Mouse (Mus musculus) heart, adult 2 months (tissue): ENCODE measurements around the gene A230050P20Rik. TPM values are rescaled to one million over a fixed set of nuclear protein-coding genes. Genes with fewer than 3 reads are reported as not detected.
"Not testable (repeated sequence)": the region's sequence is repeated elsewhere in the genome, so short reads cannot be mapped to it uniquely, and the experiment has no call there.

Source experiments
- DNase-seq, 2 experiments: peaks; one replicate each; pipeline ENCODE4 v3.0.0; 2021
- H3K27ac ChIP-seq: fragments of 200-600 bp; 2 replicates; pipeline ENCODE4 v1.8.1; 2022
- H3K27me3 ChIP-seq: fragments of 200-500 bp; 2 replicates; pipeline ENCODE4 v1.6.1; 2012; ENCODE audit warnings: mild to moderate bottlenecking, low read length, inconsistent platforms, mixed read lengths; ENCODE audit not compliant: control insufficient read depth, insufficient read depth
- H3K36me3 ChIP-seq: fragments of 200-500 bp; 2 replicates; pipeline ENCODE4 v1.6.1; 2012; ENCODE audit warnings: low read length, inconsistent platforms; ENCODE audit not compliant: control insufficient read depth, insufficient read depth
- H3K4me1 ChIP-seq: fragments of 200-500 bp; 2 replicates; pipeline ENCODE4 v1.6.1; 2011; ENCODE audit warnings: low read length; ENCODE audit not compliant: control insufficient read depth, insufficient read depth
- H3K4me3 ChIP-seq: fragments of 200-600 bp; 2 replicates; pipeline ENCODE4 v1.8.1; 2022
- H3K79me2 ChIP-seq: fragments of 200-500 bp; replicated peaks from 2 replicates; pipeline ENCODE4 v1.6.1; 2012; ENCODE audit warnings: mild to moderate bottlenecking, inconsistent platforms, low read length, moderate library complexity, mixed read lengths; ENCODE audit not compliant: control insufficient read depth, insufficient read depth
- H3K9ac ChIP-seq: fragments of 200-500 bp; 2 replicates; pipeline ENCODE4 v1.6.1; 2012; ENCODE audit warnings: low read depth, mild to moderate bottlenecking, control low read depth, inconsistent platforms, low read length, mixed read lengths
- CTCF ChIP-seq: fragments of 200-600 bp; IDR thresholded peaks from 2 replicates; pipeline ENCODE4 v1.8.1; 2022; ENCODE audit warnings: antibody characterized with exemption, mild to moderate bottlenecking, moderate library complexity
- EP300 ChIP-seq: fragments of 200-500 bp; IDR thresholded peaks from 2 replicates; pipeline ENCODE4 v1.6.1; 2011; ENCODE audit warnings: low read depth, low read length, control low read depth; ENCODE audit not compliant: insufficient read depth
- POLR2A ChIP-seq: fragments of 200-500 bp; IDR thresholded peaks from 2 replicates; pipeline ENCODE4 v1.6.1; 2011; ENCODE audit warnings: mild to moderate bottlenecking, low read depth, low read length, control low read depth; ENCODE audit not compliant: insufficient read depth
- WGBS: fragments of 180-500 bp; shearing (Covaris S2); methylation state at CpG from one replicate; pipeline ENCODE4 v1.1.7; 2018; 5-methylcytosine and 5-hydroxymethylcytosine counted together
- intact Hi-C: fragments of 180-260 bp; cut with DNase I; formaldehyde crosslinking; loops from one replicate; pipeline ENCODE4 v1.15.1; 2025
- polyA plus RNA-seq: library from polyadenylated mRNA; depleted of rRNA; stranded (reverse); fragments of >200 nt; gene quantifications from 2 replicates; pipeline ENCODE4 v1.2.3, GENCODE M21; 2012
- total RNA-seq, 2 experiments: library from RNA; stranded (reverse); gene quantifications; 2 replicates each; pipeline ENCODE4 v1.2.3; 2021

The A230050P20Rik gene
- total and polyA plus RNA-seq, 3 experiments, result 3.9 to 21.2 (median 4.3) TPM

DNA sequence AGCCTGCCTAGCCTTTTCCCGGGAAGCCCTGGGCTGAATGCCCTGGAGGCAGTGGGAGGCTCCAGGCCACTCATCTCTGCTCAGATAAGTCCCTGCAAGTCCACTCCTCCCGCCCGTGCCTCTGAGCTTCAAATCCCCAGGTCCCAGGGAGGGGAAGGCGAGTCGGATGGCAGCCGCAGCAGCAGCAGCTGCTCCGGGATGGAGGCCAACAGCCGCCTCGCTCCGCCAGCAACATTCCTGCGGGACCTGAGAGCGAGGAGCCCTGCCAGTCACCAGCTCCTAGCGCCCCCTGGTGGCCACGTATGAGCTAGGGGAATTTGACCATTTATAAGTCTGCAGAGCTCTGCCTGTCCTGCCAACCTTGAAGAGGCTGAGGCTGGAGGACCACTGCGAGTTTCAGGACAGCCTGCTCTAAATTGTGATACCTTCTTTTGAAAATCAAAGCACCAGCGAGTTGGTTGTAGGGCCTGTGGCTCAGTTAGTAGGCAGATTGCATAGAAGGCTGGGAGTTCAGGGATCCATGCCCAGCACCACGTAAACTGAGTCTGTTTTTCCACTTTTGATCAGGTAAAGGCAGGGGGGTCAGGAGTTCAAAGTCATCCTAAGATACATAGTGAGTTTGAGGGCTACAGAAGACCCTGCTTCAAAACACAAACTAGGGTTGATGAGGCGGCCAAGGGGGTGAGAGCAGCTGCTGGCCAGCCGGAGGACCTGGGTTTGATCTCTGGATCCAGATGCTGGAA lies 37.4 kb upstream of the A230050P20Rik start:
- TF ChIP-seq EP300 (peak; percentile 87), CTCF (peak; percentile 100; the same call in 1 of the 2 replicates), POLR2A (no peak)
- Histone ChIP-seq H3K36me3 (no peaks in the 10 kb centered on the region), H3K27me3 (0 out of 2 replicates have a peak, but pooled peaks cover 2% of the 10 kb centered on the region), H3K4me3 (no peak overlapping the region), H3K9ac (no peak overlapping the region), H3K4me1 (no peaks in the 10 kb centered on the region; the same call in 1 of the 2 replicates), H3K79me2 (no peaks in the 10 kb centered on the region), H3K27ac (no peak overlapping the region)
- 15% methylated on average over 19 of the region's 19 CpGs for WGBS
- intact Hi-C loops, result loop anchor here (1.0 to 5.0 kb wide), 4 partner anchors 26 to 169 kb away; no protein-coding TSS in a partner anchor
- DNase-seq, result peak; percentile 94 to 97

DNA sequence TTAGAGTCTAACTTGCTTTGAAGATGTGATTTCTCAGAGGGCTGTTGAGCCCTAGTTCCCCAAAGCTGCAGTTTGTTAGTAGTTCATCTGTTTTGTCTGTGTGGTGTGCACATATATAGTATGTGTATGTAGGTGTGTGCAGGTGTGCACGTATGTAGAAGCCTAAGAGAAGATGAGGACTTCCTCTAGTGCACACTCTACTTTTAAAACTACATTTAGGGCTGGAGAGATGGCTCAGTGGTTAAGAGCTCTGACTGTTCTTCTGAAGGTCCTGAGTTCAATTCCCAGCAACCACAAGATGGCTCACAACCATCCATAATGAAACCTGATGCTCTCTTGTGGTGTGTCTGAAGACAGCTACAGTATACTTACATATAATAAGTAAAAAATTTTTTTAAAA lies 33.6 kb upstream of the A230050P20Rik start:
- H3K79me2 ChIP-seq, result no peaks in the 10 kb centered on the region
- WGBS, result 67% methylated on average over 1 of the region's 1 CpGs
- DNase-seq, result no peak
- TF ChIP-seq EP300, result no peak
- H3K27me3 ChIP-seq, result no peaks in the 10 kb centered on the region
- no peak overlapping the region for H3K27ac ChIP-seq
- no peaks in the 10 kb centered on the region for H3K36me3 ChIP-seq
- intact Hi-C loops, result loop anchor here (5.0 kb wide), 2 partner anchors 78 to 173 kb away; no protein-coding TSS in a partner anchor
- no peak overlapping the region for H3K9ac ChIP-seq
- no peaks in the 10 kb centered on the region; the same call in 1 of the 2 replicates for H3K4me1 ChIP-seq
- no peak overlapping the region for H3K4me3 ChIP-seq

DNA sequence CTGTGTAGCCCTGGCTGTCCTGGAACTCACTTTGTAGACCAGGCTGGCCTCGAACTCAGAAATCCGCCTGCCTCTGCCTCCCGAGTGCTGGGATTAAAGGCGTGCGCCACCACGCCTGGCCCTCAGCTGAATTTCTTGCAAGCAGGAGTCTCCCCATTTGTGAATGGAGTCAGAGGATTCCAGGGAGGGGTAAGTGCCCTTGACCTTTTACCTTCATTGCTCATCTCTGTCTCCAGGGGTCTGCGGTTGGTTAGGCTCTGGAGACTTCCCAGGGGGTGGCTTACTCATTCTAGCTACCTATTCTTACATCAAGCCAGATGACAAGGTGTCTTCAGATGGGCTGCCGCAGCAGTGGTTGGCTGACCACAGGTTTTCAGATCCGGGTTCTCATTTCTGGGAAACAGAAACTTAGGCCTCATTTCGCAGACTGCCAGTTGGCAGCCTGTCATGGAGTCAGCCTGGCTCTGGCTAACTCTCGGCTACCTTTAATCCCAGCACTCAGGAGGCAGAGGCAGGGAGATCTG lies 32.9 kb upstream of the A230050P20Rik start:
- H3K27me3 ChIP-seq, DNase-seq, intact Hi-C loops, H3K4me3 ChIP-seq, H3K9ac ChIP-seq, H3K4me1 ChIP-seq, H3K79me2 ChIP-seq, H3K36me3 ChIP-seq, H3K27ac ChIP-seq: not testable (repeated sequence)
- WGBS, result 83% methylated on average over 11 of the region's 11 CpGs

GRCm38 (mm10) chr9:20837184-20837947 lies 31.1 kb upstream of the A230050P20Rik start:
- Histone ChIP-seq H3K4me3 (no peak overlapping the region), H3K4me1 (no peaks in the 10 kb centered on the region), H3K79me2 (no peaks in the 10 kb centered on the region), H3K27me3 (no peaks in the 10 kb centered on the region), H3K36me3 (no peaks in the 10 kb centered on the region), H3K27ac (no peak overlapping the region), H3K9ac (no peak overlapping the region)
- intact Hi-C loops, result no loop called here
- DNase-seq, result no peak
- TF ChIP-seq EP300 (no peak), POLR2A (no peak), CTCF (no peak)
- WGBS, result 75% methylated on average over 9 of the region's 9 CpGs

DNA sequence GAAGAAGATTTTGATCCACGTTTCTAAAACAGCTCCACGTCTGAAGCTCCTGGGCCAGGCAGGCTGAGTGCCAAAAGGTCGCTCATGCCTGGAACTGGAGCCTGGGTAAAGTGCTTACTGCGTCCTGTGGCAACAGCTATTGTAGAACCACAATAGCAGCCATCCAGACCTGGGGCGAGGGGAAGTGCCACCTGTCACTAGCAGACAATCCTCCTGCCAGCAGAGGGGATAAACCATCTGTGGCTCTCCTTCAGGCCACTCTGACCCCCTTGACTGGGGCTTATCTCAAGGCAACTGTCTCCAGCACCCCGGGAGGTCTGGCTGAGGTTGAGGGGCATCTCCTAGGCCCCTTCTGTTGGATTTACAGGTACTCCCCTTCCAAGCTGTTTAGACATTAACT lies 29.5 kb upstream of the A230050P20Rik start:
- no peak overlapping the region for H3K27ac ChIP-seq
- H3K4me3 ChIP-seq, result no peak overlapping the region
- H3K4me1 ChIP-seq, result no peaks in the 10 kb centered on the region
- no peak for DNase-seq
- no peaks in the 10 kb centered on the region for H3K27me3 ChIP-seq
- 55% methylated on average over 6 of the region's 6 CpGs for WGBS
- no peaks in the 10 kb centered on the region for H3K79me2 ChIP-seq
- H3K36me3 ChIP-seq, result no peaks in the 10 kb centered on the region
- TF ChIP-seq EP300 (no peak), CTCF (no peak), POLR2A (no peak)
- intact Hi-C loops, result no loop called here
- no peak overlapping the region for H3K9ac ChIP-seq

DNA sequence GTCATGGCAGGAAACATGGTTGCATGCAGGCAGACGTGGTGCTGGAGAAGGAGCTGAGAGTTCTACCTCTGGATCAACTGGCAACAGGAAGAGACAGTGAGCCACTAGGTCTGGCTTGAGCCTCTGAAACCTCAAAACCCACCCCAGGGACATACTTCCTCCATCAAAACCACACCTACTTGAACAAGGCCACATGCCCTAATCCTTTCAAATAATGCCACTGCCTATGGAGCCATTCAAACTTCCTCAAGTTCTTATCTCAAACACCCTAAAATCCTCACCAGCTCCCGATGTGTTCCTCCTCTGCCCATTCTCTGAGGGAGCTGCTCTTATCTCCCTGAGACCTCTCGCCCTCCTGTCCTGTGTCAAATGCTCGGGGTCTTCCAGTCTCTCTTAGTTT lies 26.2 kb upstream of the A230050P20Rik start:
- H3K36me3 ChIP-seq, result no peaks in the 10 kb centered on the region

More for the DNA sequence above, 26.2 kb upstream of the A230050P20Rik start:
- no peaks in the 10 kb centered on the region for H3K4me1 ChIP-seq
- H3K27ac ChIP-seq, result no peak overlapping the region
- intact Hi-C loops, result no loop called here
- H3K79me2 ChIP-seq, result no peaks in the 10 kb centered on the region
- no peak for TF ChIP-seq POLR2A
- DNase-seq, result no peak
- H3K27me3 ChIP-seq, result no peaks in the 10 kb centered on the region; the same call in 1 of the 2 replicates
- H3K9ac ChIP-seq, result no peak overlapping the region
- WGBS, result 24% methylated on average over 4 of the region's 4 CpGs
- H3K4me3 ChIP-seq, result no peak overlapping the region
